Mouse (Mus musculus) heart, postnatal 10 days (tissue): ENCODE results near the gene Rgsl1. TPM values are rescaled to one million over a fixed set of nuclear protein-coding genes. Genes with fewer than 3 reads are reported as not detected.
"Not testable (repeated sequence)": the region's sequence is repeated elsewhere in the genome, so short reads cannot be mapped to it uniquely, and the experiment has no call there.

ENCODE experiments used
- DNase-seq, 2 experiments: peaks; one replicate each; pipeline ENCODE4 v3.0.0; 2021
- intact Hi-C: fragments of 180-260 bp; cut with DNase I; formaldehyde crosslinking; loops from one replicate; pipeline ENCODE4 v1.15.1; 2025
- total RNA-seq, 2 experiments: library from RNA; stranded (reverse); gene quantifications; 2 replicates each; pipeline ENCODE4 v1.2.3; 2021

Gene Rgsl1
- total RNA-seq, 2 experiments from 2014 or later, result not detected

DNA sequence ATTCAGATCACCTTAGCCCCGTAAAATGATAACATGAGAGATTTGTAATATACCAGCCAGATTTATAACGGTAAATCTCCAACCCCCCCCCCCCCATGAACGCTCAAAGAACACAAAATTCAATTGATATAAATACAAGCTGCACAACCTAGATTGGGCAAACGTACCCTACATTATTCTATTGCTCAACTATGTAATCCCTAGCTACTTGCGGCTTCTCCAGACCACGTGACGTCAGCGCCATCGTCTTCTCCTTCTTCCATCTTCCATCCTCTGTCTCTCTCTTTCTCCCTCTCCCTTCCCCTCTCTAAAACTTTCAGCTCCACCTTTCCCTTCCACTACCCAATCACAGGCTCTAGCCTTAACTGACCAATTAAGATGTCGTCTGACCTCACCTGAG is 65.7 kb downstream of the Rgsl1 start:
- no peak for DNase-seq
- intact Hi-C loops, result no loop called here

DNA sequence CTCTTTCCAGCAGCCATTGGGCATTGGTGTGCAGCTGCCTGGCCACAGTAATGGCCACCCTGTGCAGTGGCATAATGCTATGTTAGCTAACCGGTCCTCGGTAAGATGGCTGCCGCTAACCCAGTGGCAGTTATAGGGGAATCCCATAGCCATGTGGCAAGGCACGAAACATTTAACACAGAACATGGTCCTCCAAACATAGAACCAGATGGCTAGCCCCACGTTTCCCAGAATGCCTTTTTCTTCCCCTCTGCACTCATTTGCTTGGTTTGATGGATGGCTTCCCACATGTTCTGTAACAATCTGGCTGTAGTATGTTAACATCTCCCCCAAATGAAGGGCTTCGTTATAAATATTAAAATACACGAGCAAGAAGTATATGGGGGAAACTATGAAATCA is 67.7 kb downstream of the Rgsl1 start:
- no peak for DNase-seq
- intact Hi-C loops, result no loop called here

DNA sequence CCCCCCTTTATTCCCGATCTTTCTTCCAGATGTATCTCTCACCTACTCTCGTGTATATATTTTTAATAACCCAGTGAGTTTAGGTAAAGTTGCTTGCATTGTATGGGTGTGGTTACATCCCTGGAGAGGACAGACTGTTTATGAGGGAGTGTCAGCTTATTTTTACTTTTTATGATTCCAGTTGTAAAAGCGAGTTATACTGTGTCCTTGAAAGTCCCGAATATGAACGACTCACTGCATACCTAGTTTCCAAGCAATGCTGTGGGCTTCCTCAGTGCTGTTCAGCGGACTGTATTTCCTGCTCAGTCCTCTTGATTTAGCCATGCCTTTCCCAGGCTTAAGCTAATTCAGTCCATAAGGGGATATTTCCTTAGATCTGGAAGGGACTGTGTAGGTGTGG is 68.8 kb downstream of the Rgsl1 start:
- intact Hi-C loops, result no loop called here
- DNase-seq, result no peak

- intact Hi-C loops, result no loop called here
- no peak for DNase-seq
Observed at GRCm38 (mm10) chr1:153770776-153771167, 73.2 kb downstream of the Rgsl1 start.

DNA sequence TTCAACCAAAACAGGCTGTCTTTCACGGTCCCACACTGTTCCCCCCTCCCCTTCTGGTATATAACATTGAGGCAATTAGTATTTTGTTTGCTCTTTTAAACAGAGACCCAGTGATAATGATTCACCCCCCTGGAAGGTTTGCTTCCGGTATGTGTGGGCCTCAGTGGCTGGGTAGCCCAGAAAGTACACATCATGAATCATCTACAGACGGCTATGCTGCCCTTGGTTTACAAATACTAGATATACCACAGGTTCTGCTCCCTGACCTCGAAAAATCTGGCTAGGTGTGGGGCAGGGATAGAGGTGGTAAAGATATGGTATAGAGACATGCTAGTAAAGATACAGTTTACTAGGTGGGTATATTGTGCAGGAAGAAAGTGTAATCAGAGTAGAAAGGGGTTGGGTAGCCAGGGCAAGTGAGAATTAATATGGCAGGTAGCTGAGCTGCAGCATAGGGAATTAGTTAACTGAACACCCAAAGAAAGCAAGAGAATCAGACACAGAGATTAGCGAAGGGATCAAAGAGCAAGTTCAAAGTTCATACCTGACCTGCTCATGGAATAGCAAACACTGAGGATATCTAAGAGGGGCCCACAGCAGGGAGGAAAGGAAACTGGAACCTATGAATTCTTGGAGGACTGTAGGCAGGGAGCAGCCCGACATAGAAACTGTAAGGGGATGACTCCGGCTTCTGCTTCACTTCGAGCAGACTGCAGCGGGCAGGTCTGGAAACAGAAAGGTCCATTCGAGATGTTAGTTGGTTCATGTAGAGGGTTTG is 73.8 kb downstream of the Rgsl1 start:
- intact Hi-C loops, result loop anchor here (5.0 kb wide), 1 partner anchor 32 kb away; no protein-coding TSS in a partner anchor
- no peak for DNase-seq

DNA sequence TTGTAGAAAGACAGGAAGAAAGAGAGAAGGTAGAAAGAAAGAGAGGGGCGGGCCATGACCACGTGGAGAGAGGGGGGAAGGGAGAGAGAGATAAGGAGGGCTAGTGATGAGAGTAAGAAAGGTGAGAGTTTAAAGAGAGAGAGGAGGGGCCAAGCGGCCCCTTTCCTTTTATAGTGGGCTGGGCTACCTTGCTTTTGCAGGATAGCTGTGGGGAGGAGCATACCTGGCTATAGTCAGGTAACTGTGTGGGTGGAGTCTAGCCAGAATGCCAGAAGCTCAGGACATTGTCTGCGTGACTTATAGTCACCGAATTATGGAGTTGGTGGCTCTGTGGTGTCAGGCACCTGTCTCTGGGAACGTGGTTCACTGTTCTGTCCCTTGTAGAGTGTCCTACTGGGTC is 74.4 kb downstream of the Rgsl1 start:
- intact Hi-C loops, result loop anchor here (5.0 kb wide), 1 partner anchor 33 kb away; no protein-coding TSS in a partner anchor
- not testable (repeated sequence) for DNase-seq

DNA sequence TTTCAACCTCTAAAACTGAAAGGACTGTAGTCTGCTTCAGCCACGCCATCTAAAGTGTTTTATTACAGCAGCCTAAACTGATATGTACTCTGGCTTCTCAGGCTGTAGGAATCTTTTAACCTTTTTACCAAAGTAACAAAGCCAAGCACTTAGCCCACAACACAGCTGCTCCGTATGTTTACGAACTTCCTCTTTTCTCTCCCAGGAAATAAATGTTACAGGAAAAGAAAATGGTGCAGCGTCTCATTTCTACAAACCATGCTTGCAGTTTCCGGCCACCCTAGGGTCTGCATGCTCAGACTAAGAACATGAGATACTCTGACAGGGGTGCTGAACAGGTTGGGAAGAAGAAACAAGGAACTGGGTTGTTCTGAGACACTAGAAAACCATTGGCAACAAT is 75.5 kb downstream of the Rgsl1 start:
- intact Hi-C loops, result loop anchor here (5.0 kb wide), 1 partner anchor 34 kb away; no protein-coding TSS in a partner anchor
- no peak for DNase-seq

GRCm38 (mm10) chr1:153767281-153767680 is 76.7 kb downstream of the Rgsl1 start:
- intact Hi-C loops, result loop anchor here (5.0 kb wide), 1 partner anchor 35 kb away; no protein-coding TSS in a partner anchor

DNA sequence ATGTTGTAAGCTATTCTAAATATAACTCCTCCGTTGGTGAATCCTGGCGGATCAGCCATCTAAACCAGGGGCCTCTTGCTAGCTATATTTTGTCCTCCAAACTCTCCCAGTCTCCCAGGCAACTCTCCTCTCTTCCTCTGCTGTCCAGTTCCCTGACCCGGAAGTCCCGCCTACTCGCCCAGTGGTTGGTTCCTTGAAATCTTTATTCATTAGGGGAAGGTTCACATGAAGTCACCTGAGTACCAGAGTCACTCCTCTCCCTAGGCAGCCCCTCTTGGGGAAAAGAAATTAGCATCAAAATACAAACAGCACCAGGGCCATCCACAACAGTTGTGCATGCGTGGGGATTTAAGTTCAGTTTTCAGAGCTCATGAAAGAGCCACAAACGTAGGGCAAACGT is 77.6 kb downstream of the Rgsl1 start:
- peak in 1 of 2 experiments; percentile 19 for DNase-seq
- intact Hi-C loops, result loop anchor here (5.0 kb wide), 1 partner anchor 36 kb away; no protein-coding TSS in a partner anchor

More at GRCm38 (mm10) chr1:153767281-153767680, 76.7 kb downstream of the Rgsl1 start:
- DNase-seq, result no peak

- no peak for DNase-seq
- intact Hi-C loops, result no loop called here
Observed at GRCm38 (mm10) chr1:153764136-153764535, 79.8 kb downstream of the Rgsl1 start.

DNA sequence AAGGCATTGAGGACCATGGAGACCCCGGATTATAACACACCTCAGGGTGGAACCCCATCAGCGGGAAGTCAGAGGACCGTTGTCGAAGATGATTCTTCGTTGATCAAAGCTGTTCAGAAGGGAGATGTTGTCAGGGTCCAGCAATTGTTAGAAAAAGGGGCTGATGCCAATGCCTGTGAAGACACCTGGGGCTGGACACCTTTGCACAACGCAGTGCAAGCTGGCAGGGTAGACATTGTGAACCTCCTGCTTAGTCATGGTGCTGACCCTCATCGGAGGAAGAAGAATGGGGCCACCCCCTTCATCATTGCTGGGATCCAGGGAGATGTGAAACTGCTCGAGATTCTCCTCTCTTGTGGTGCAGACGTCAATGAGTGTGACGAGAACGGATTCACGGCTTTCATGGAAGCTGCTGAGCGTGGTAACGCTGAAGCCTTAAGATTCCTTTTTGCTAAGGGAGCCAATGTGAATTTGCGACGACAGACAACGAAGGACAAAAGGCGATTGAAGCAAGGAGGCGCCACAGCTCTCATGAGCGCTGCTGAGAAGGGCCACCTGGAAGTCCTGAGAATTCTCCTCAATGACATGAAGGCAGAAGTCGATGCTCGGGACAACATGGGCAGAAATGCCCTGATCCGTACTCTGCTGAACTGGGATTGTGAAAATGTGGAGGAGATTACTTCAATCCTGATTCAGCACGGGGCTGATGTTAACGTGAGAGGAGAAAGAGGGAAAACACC is 90.0 kb downstream of the Rgsl1 start:
- intact Hi-C loops, result no loop called here
- no peak for DNase-seq

GRCm38 (mm10) chr1:153752521-153752920 is 91.4 kb downstream of the Rgsl1 start:
- intact Hi-C loops, result no loop called here
- DNase-seq, result no peak

- intact Hi-C loops, result no loop called here
- peak; percentile 62 to 66 for DNase-seq
Observed at GRCm38 (mm10) chr1:153751763-153752301, 92.1 kb downstream of the Rgsl1 start.

DNA sequence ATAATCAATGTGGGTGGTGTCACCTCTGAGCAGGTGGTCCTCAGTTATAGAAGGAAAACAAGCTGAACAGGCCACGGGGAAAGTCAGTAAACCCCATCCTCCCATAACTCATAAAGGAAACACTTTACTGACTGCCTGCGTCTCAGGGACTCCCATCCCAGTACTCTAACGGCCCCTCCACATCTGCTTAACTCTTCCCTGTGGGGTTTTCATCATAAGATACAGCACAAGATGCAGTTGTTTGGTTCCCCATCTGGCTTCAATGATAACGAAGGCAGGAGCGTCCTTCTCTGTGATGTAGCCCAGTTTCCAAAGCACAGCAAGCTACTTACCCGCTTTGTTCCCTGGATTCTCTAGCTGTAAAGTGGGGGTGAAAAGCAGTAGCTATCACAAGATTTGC is 93.9 kb downstream of the Rgsl1 start:
- intact Hi-C loops, result no loop called here
- no peak for DNase-seq

DNA sequence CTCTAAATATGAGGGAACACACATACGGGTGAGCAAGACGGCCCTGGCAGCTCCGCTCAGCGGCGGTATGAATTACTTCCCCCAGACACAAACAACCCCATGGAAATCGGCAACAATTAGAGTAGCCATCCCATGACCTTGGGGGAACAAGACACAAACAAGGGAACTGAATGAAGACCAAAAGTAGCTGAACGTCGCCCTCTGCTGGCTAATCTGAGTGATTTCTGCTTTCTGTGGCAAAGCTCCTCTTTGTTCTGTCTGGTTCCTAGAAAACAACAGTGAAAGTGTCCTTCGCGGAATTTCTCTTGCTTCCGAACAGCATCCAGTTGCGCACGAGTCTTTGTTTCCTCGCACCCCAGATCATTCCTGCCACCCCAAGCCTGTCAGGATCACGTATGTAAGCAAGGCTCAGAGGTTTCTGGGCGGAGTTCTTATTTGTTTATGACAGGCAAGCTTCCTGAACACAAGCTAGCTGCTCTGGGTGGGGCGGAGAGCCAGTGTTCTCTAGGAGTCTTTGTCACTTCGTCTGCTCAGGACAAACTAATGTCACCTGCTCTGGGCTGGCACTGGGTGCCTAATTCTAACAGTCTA is 94.6 kb downstream of the Rgsl1 start, which contains the start of gene Rnasel:
TSS of gene Rnasel (plus strand) at position 216 of the 591 bp plus-strand sequence.
- intact Hi-C loops, result loop anchor here (5.0 kb wide), 2 partner anchors 262 to 433 kb away; partner anchors contain the start of gene Dhx9

DNA sequence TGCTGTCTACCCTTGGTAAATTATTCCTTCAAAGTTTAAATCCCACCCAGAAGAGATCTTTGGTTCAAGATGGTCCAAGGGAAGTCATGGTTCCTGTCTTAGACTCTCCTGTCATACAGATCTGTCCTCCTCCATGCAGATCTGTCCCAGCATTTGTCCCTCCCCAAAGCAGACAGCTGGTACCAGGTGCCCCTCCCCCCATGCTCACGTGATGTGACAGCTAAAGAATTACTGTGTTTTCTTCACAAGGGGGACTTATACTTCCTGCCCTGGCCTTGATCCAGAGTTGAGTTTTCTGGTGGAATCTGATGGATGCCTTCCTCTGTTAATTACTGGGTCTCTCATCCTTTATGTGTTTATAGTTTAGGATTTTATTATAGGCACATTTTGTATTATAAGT is 95.4 kb downstream of the Rgsl1 start:
- peak; percentile 67 to 77 for DNase-seq
- intact Hi-C loops, result loop anchor here (5.0 kb wide), 2 partner anchors 261 to 434 kb away; partner anchors contain the start of gene Dhx9

More for the DNA sequence above, 94.6 kb downstream of the Rgsl1 start, which contains the start of gene Rnasel:
- DNase-seq, result peak; percentile 85 to 90

- DNase-seq, result peak; percentile 64 to 69
Observed at GRCm38 (mm10) chr1:153747861-153748530, 95.9 kb downstream of the Rgsl1 start.

GRCm38 (mm10) chr1:153746728-153747127 is 97.2 kb downstream of the Rgsl1 start:
- intact Hi-C loops, result loop anchor here (1.0 to 5.0 kb wide), 4 partner anchors 60 to 436 kb away; partner anchors contain the start of gene Dhx9
- DNase-seq, result peak; percentile 82 to 89

More at GRCm38 (mm10) chr1:153747861-153748530, 95.9 kb downstream of the Rgsl1 start:
- intact Hi-C loops, result loop anchor here (2.0 to 5.0 kb wide), 3 partner anchors 59 to 434 kb away; partner anchors contain the start of gene Dhx9

DNA sequence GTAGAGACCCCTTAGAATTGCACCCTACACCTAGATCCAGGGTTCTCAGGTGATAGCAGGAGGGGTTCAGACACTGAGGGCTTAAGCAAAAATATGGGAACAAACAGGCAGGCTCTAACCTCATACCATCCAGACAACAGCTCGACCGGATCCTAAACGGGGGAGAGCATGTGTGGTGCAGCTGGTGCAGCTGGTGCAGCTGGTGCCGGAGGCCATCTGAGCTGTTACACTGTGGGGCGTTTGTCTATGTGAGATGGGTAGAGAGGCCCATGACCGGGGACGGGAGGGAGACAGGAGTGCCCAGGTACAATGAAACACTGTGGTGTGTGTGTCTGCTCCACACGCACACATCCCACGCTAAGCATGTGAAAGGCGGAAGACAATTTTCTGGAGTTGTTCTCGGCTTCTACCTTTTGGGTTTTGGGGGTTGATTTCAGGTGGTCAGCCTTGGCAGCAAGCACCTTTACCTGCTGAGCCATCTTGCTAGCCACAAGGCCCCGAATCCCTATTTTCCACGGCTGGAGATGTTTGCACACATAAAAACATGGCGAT is 97.7 kb downstream of the Rgsl1 start:
- no peak for DNase-seq
- intact Hi-C loops, result loop anchor here (1.0 to 5.0 kb wide), 4 partner anchors 61 to 436 kb away; partner anchors contain the start of gene Dhx9
